Mouse (Mus musculus): ENCODE measurements at regions not wholly inside any gene's neighbourhood (a gene's known extent, or its start where the extent isn't known, plus 50 kb on each side); places are given as distances from the start of the nearest gene placed in this dataset.

DNA sequence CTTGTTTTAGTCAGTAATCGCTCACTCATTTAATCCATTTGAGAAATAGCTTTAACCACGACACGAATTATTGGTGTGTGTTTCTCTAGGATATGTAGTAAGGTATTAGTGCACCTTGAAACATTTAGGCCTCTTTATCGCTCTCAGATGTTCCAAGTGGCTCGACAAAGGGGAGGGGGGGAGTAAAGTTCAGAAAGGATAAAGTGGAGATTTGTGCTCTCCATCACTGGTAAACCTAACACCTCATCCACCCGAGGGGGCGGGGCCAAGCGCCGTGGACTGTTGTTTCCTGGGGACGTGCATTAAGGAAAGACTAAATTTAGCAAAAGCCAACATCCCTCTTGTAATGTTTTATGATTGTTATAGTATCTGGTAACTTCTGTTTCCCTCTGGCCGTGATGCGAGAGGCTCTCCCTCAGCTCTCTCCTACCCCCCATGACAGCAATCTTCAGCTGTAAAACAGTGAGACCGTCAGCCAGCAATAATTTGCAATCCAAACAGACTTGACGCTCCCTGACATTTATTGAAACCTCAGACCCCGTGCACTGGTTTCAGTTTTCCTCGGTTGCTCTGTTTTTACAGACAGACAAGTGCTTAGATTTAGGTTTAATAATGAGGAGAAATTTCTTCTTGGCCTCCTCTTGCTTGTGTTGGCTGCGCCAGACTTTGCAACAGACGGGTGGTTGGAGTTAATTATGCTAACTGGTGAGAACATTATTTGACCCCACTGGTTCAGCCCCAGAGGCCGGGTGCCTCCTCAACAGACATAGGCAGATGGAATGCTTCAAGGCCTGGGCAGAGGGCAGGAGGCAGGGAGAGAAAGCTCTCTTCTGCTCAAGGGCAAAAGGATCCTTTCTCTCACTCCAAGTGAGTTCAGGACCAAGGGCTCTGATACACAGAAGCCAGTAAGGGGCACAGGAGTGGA, 542.8 kb upstream of the Sox9 start:
- no peaks in the 10 kb centered on the region for H3K9me3 ChIP-seq
- H3K9ac ChIP-seq (replicated peaks), result no peak overlapping the region
- 0 out of 2 replicates have a peak, but pooled peaks have one; percentile 26 for ATAC-seq (ENCODE audit: insufficient number of reproducible peaks, insufficient read depth, low FRiP score, low TSS enrichment, low read depth)
- H3K27me3 ChIP-seq, result no peaks in the 10 kb centered on the region
- peak overlapping the region; percentile 45 for H3K4me2 ChIP-seq
- no peaks in the 10 kb centered on the region for H3K36me3 ChIP-seq
- H3K27ac ChIP-seq, result 0 out of 2 replicates have a peak overlapping the region, but pooled peaks have one; percentile 54
- 0 out of 2 replicates have a peak overlapping the region, but pooled peaks have one; percentile 0 for H3K4me3 ChIP-seq (replicated peaks)
- peaks cover 14% of the 10 kb centered on the region; the same call in 1 of the 2 replicates for H3K4me1 ChIP-seq (replicated peaks)
- 18% methylated on average over 19 of the region's 19 CpGs for WGBS

- no peak overlapping the region for H3K4me2 ChIP-seq
- no peaks in the 10 kb centered on the region for H3K4me1 ChIP-seq (replicated peaks)
- no peak for ATAC-seq (ENCODE audit: insufficient number of reproducible peaks, insufficient read depth, low FRiP score, low TSS enrichment, low read depth)
- H3K27me3 ChIP-seq, result no peaks in the 10 kb centered on the region
- no peaks in the 10 kb centered on the region for H3K36me3 ChIP-seq
- no peak overlapping the region for H3K4me3 ChIP-seq (replicated peaks)
- no peaks in the 10 kb centered on the region for H3K9me3 ChIP-seq
- no peak overlapping the region for H3K9ac ChIP-seq (replicated peaks)
- 93% methylated on average over 1 of the region's 1 CpGs for WGBS
- H3K27ac ChIP-seq, result no peak overlapping the region
Measured at GRCm38 (mm10) chr11:112252548-112252947, 529.5 kb upstream of the Sox9 start.

GRCm38 (mm10) chr11:112253061-112253460, 529.0 kb upstream of the Sox9 start:
- ATAC-seq (ENCODE audit: insufficient number of reproducible peaks, insufficient read depth, low FRiP score, low TSS enrichment, low read depth), result no peak
- Histone ChIP-seq H3K9ac (replicated peaks) (no peak overlapping the region), H3K4me1 (replicated peaks) (no peaks in the 10 kb centered on the region), H3K27ac (no peak overlapping the region), H3K27me3 (no peaks in the 10 kb centered on the region), H3K9me3 (no peaks in the 10 kb centered on the region), H3K36me3 (no peaks in the 10 kb centered on the region), H3K4me2 (no peak overlapping the region), H3K4me3 (replicated peaks) (no peak overlapping the region)
- WGBS, result 95% methylated on average over 3 of the region's 3 CpGs

- no peaks in the 10 kb centered on the region for H3K4me1 ChIP-seq (replicated peaks)
- 91% methylated on average over 7 of the region's 7 CpGs for WGBS
- H3K9ac ChIP-seq (replicated peaks), result no peak overlapping the region
- no peak for ATAC-seq (ENCODE audit: insufficient number of reproducible peaks, insufficient read depth, low FRiP score, low TSS enrichment, low read depth)
- no peak overlapping the region for H3K27ac ChIP-seq
- H3K4me3 ChIP-seq (replicated peaks), result no peak overlapping the region
- no peaks in the 10 kb centered on the region for H3K27me3 ChIP-seq
- no peak overlapping the region for H3K4me2 ChIP-seq
- H3K36me3 ChIP-seq, result no peaks in the 10 kb centered on the region
- no peaks in the 10 kb centered on the region for H3K9me3 ChIP-seq
Measured at GRCm38 (mm10) chr11:112256326-112256725, 525.7 kb upstream of the Sox9 start.

GRCm38 (mm10) chr11:112264077-112264476, 517.9 kb upstream of the Sox9 start:
- Histone ChIP-seq H3K27ac (no peak overlapping the region), H3K4me2 (no peak overlapping the region), H3K4me3 (replicated peaks) (no peak overlapping the region), H3K27me3 (no peaks in the 10 kb centered on the region), H3K9me3 (no peaks in the 10 kb centered on the region), H3K36me3 (no peaks in the 10 kb centered on the region), H3K9ac (replicated peaks) (no peak overlapping the region), H3K4me1 (replicated peaks) (no peaks in the 10 kb centered on the region)
- 72% methylated on average over 4 of the region's 4 CpGs for WGBS
- no peak for ATAC-seq (ENCODE audit: insufficient number of reproducible peaks, insufficient read depth, low FRiP score, low TSS enrichment, low read depth)

- 94% methylated on average over 5 of the region's 5 CpGs for WGBS
- no peaks in the 10 kb centered on the region for H3K36me3 ChIP-seq
- no peaks in the 10 kb centered on the region for H3K27me3 ChIP-seq
- H3K4me1 ChIP-seq (replicated peaks), result no peaks in the 10 kb centered on the region
- no peak overlapping the region for H3K9ac ChIP-seq (replicated peaks)
- H3K4me2 ChIP-seq, result no peak overlapping the region
- no peak overlapping the region for H3K27ac ChIP-seq
- H3K9me3 ChIP-seq, result no peaks in the 10 kb centered on the region
- no peak for ATAC-seq (ENCODE audit: insufficient number of reproducible peaks, insufficient read depth, low FRiP score, low TSS enrichment, low read depth)
- H3K4me3 ChIP-seq (replicated peaks), result no peak overlapping the region
Measured at GRCm38 (mm10) chr11:112270911-112271310, 511.1 kb upstream of the Sox9 start.

DNA sequence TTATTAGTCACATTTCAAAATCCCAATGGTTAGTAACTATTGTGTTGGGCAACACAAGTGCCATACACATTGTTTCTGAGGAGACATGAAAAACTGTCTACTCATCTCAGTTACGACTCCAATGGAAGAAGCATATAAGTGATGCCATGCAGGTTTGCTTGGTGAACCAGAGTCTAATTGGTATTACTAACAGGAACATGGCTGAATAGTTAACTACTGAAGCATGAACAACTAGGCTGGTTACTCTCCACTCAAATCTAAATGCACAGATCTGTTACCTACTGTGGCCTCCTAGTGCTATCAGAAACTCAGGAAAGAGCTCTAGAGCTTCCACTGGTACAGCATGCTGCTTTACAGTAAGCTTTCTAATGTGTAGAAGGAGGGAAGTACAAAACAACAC, 503.5 kb upstream of the Sox9 start:
- Histone ChIP-seq H3K27me3 (no peaks in the 10 kb centered on the region), H3K27ac (no peak overlapping the region), H3K4me3 (replicated peaks) (no peak overlapping the region), H3K36me3 (no peaks in the 10 kb centered on the region), H3K4me2 (no peak overlapping the region), H3K4me1 (replicated peaks) (peaks cover 9% of the 10 kb centered on the region; the same call in 1 of the 2 replicates), H3K9ac (replicated peaks) (no peak overlapping the region), H3K9me3 (no peaks in the 10 kb centered on the region)
- 91% methylated on average over 1 of the region's 1 CpGs for WGBS
- no peak for ATAC-seq (ENCODE audit: insufficient number of reproducible peaks, insufficient read depth, low FRiP score, low TSS enrichment, low read depth)

DNA sequence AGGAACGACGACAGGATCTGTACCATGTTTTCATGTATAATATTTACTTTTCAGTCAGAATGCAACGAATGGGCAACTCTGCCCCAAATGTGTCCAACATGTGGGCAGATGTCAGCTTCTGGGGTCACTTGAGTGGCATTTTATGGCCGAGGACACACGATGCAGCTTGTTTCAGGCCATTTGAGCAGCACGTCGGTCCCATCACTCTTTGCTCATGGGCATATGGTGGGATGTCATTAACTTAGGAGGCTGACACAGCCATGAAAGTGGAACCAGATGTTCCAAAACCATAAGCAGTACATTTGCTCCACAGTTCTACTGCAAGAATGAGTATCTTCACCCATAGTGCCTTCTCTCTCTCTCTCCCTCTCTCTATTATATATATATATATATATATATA, 499.1 kb upstream of the Sox9 start:
- Histone ChIP-seq H3K9me3 (no peaks in the 10 kb centered on the region), H3K27ac (no peak overlapping the region), H3K4me3 (replicated peaks) (no peak overlapping the region), H3K4me1 (replicated peaks) (peaks cover 9% of the 10 kb centered on the region; the same call in 1 of the 2 replicates), H3K9ac (replicated peaks) (no peak overlapping the region), H3K36me3 (no peaks in the 10 kb centered on the region), H3K27me3 (no peaks in the 10 kb centered on the region), H3K4me2 (no peak overlapping the region)
- no peak for ATAC-seq (ENCODE audit: insufficient number of reproducible peaks, insufficient read depth, low FRiP score, low TSS enrichment, low read depth)
- WGBS, result 11% methylated on average over 7 of the region's 7 CpGs

DNA sequence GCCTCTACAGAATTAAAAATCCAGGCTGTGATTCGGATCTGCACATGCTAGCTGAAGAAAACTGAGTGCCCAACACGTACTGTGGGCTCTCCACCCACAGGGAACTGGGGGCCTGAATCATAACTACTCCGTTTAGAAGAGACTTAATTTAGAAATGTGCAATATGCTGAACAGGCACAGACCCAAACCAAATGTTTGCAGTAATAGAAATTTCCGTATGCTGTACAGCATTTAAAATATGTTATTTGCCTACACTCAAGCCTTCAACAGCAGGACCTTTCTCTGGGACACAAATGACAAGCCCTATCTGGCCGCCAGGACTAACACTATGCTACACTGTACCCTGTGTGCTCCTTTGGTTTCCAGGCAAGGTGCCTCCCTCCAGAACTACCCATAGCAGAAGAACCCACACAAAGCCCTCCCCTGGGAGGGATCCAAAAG, 483.1 kb upstream of the Sox9 start:
- H3K36me3 ChIP-seq, result no peaks in the 10 kb centered on the region
- H3K9me3 ChIP-seq, result no peaks in the 10 kb centered on the region
- no peak overlapping the region for H3K4me3 ChIP-seq (replicated peaks)
- no peak overlapping the region for H3K4me2 ChIP-seq
- H3K27me3 ChIP-seq, result no peaks in the 10 kb centered on the region
- WGBS, result 73% methylated on average over 5 of the region's 5 CpGs
- no peak overlapping the region for H3K27ac ChIP-seq
- no peak overlapping the region for H3K9ac ChIP-seq (replicated peaks)
- no peaks in the 10 kb centered on the region for H3K4me1 ChIP-seq (replicated peaks)
- no peak for ATAC-seq (ENCODE audit: insufficient number of reproducible peaks, insufficient read depth, low FRiP score, low TSS enrichment, low read depth)

- 79% methylated on average over 2 of the region's 2 CpGs for WGBS
- H3K4me1 ChIP-seq (replicated peaks), result peaks cover 11% of the 10 kb centered on the region; the same call in 1 of the 2 replicates
- ATAC-seq (ENCODE audit: insufficient number of reproducible peaks, insufficient read depth, low FRiP score, low TSS enrichment, low read depth), result no peak
- no peak overlapping the region for H3K4me3 ChIP-seq (replicated peaks)
- H3K9me3 ChIP-seq, result no peaks in the 10 kb centered on the region
- no peaks in the 10 kb centered on the region for H3K36me3 ChIP-seq
- no peak overlapping the region for H3K4me2 ChIP-seq
- H3K27ac ChIP-seq, result no peak overlapping the region
- no peaks in the 10 kb centered on the region for H3K27me3 ChIP-seq
- no peak overlapping the region for H3K9ac ChIP-seq (replicated peaks)
Measured at GRCm38 (mm10) chr11:112303091-112303490, 478.9 kb upstream of the Sox9 start.

DNA sequence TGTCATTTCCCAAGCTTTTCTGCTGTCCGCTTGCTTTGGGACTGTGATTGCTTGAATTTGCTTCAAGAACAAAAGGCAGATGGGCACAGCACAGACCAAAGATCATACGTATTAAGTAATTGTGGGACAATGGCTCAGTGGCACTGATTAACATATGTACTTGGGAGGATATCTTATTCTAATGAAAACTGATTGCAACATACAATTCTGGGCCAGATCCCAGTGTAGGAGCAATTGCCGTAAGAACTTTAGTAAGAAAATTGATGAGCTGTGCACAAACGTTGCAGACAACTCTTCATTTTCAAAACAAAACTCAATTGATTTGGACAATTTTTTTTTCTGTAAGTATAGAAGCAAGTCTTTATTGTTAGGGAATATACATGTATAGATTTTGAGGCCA, 456.2 kb upstream of the Sox9 start:
- H3K36me3 ChIP-seq, result no peaks in the 10 kb centered on the region
- H3K9ac ChIP-seq (replicated peaks), result no peak overlapping the region
- no peak for ATAC-seq (ENCODE audit: insufficient number of reproducible peaks, insufficient read depth, low FRiP score, low TSS enrichment, low read depth)
- 91% methylated on average over 4 of the region's 4 CpGs for WGBS
- no peaks in the 10 kb centered on the region; the same call in 1 of the 2 replicates for H3K4me1 ChIP-seq (replicated peaks)
- H3K27me3 ChIP-seq, result no peaks in the 10 kb centered on the region
- H3K9me3 ChIP-seq, result no peaks in the 10 kb centered on the region
- no peak overlapping the region for H3K4me3 ChIP-seq (replicated peaks)
- no peak overlapping the region for H3K27ac ChIP-seq
- H3K4me2 ChIP-seq, result no peak overlapping the region

Measured in limb, embryonic 12.5 days (tissue).